Mouse (Mus musculus): Measurements from ENCODE around the gene Cdc37l1.

Cdc37l1 gene

GRCm38 (mm10) chr19:29046961-29047333 is 56.8 kb downstream of the Cdc37l1 start:
- no peak for DNase-seq (ENCODE audit: extremely low spot score)

DNA sequence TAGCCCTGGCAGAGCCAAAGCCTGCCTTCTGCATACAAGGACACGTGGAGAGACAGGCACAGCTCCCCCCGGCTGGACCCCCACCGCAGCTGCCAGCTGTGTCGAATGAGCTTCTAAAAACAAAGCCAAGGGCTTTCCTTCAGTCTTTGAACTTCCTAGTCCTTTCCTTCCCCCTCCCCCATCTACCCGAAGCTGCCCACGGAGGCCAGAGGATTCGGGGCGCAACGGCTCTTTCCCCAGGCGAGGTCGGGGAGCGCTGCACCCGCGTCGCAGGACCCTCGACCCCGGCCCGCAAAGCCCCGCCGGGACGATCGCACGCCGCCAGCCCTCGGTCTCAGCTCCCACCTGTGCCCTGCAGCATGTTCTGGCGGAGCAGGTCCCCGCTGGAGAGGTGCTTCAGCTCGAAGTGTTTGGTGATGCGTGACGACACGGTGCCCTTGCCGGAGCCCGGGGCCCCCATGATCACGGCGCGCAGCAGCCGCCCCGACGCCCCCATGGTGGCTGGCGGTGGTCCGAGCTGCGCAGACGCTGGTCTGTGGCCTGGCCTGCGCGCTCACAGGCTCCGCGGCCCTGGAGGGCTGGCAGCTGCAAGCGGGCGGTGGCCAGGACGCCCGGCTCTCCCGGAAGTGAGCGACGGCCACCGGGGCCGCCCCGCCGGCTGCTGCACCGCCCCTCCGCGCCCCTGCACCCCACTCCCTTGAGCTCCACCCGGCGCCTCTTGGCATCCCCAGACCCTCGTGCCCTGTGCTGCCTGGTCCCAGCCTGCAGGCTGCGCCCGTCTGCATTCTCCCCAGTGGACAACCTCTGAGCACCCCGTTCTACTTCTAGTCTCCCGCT is 57.4 kb downstream of the Cdc37l1 start, which contains the start of gene Ak3:
Gene Ak3, minus strand, starts transcription at position 628 of the 837 bp plus-strand sequence.
- peak; percentile 78 for DNase-seq (ENCODE audit: extremely low spot score)

DNA sequence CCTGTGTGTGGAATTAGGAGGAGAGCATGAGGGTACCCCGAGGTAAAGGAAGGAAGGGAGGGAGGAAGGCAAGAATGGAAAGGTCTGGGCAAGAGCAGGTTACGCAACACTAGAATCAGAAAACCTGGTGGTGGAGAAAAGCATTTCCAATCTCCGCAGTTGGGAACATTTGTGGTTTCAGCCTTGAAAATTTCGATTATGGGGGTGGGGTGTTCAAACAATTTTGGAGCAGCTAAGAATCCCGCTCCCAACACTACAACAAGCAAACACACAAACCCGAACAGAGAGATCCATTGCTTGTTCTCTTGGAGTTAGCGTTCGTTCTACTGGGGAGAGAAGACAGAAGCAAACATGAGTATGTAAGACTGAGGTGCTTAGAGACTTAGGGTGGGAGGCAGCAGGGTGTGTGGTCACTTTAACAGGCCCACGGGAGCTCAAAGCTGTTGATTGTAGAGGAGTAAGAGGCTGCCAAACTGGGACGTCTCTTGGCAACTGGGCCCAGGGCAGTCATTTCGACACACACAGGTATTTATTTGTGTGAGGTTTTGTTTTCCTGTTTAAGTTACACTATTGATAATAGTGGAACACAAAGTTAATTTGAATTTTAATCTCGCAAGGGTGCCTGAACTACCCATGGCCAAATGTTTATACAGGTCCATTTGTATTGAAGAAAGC is 59.4 kb downstream of the Cdc37l1 start:
- no peak for DNase-seq (ENCODE audit: extremely low spot score)

- DNase-seq (ENCODE audit: extremely low spot score): no peak
Observed at GRCm38 (mm10) chr19:29050186-29050980, 60.2 kb downstream of the Cdc37l1 start.

DNA sequence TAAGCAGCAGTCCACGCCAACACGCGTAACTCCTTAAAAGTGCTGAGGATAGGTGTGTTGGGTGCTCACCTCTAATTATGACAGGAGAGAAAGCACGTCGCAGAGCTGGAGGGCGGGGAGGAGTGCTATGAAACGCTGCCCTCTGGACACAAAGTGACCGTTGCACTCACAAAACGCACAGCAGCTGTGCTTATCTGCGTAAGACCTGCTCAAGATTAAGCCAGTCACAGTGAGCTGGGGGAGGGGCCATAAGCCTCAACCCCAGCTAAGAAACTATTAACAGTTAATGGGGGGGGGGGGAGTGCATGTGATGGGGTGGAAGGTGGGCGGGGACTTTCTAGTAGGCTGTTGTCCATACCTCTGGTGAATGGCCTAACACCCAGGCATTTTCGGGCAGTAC is 62.6 kb downstream of the Cdc37l1 start:
- no peak for DNase-seq (ENCODE audit: extremely low spot score)

DNA sequence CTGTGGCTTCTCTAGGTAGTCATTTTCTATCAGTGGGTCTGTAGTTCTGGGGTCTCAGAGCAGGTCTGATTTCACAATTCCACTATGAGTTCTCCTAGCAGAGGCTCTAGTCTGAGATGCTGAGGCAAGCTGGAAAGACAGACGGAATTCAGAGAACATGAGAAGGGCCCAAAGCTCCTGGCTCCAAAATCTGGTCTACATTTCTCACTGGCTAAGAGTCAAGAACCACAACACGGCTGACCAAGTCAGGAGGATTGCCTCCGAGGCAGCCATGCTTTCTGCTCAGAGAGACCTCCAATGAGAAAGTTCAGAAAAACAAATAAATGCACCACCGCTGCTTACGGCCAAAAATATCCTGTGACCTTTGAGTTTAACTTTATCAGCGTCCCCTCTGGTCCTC is 64.4 kb downstream of the Cdc37l1 start:
- no peak for DNase-seq (ENCODE audit: extremely low spot score)

- no peak for DNase-seq (ENCODE audit: extremely low spot score)
Observed at GRCm38 (mm10) chr19:29055469-29055868, 65.3 kb downstream of the Cdc37l1 start.

GRCm38 (mm10) chr19:29058741-29059140 is 68.6 kb downstream of the Cdc37l1 start:
- DNase-seq (ENCODE audit: extremely low spot score): no peak

- no peak for DNase-seq (ENCODE audit: extremely low spot score)
Observed at GRCm38 (mm10) chr19:29059688-29060087, 69.5 kb downstream of the Cdc37l1 start.

DNA sequence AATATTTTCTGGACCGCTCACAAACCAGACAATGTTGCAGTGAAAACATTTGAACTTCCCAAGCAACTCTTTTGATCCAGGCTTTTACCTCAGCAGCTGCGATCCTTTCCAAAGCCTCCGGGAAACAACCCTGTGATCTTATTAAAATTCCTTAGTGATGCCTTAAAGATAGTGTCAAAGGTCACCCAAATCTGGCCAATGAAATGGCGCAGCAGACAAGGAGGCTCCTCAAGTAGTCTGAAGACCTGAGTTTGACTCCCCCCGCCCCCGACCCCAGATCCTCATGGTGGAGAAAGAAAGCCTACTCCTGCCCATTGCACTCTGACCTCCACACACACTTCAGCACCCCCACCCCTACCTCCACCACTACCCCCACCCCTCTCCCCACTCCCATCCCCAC is 70.1 kb downstream of the Cdc37l1 start:
- DNase-seq (ENCODE audit: extremely low spot score): peak; percentile 39

GRCm38 (mm10) chr19:29063009-29063408 is 72.9 kb downstream of the Cdc37l1 start:
- DNase-seq (ENCODE audit: extremely low spot score): no peak

DNA sequence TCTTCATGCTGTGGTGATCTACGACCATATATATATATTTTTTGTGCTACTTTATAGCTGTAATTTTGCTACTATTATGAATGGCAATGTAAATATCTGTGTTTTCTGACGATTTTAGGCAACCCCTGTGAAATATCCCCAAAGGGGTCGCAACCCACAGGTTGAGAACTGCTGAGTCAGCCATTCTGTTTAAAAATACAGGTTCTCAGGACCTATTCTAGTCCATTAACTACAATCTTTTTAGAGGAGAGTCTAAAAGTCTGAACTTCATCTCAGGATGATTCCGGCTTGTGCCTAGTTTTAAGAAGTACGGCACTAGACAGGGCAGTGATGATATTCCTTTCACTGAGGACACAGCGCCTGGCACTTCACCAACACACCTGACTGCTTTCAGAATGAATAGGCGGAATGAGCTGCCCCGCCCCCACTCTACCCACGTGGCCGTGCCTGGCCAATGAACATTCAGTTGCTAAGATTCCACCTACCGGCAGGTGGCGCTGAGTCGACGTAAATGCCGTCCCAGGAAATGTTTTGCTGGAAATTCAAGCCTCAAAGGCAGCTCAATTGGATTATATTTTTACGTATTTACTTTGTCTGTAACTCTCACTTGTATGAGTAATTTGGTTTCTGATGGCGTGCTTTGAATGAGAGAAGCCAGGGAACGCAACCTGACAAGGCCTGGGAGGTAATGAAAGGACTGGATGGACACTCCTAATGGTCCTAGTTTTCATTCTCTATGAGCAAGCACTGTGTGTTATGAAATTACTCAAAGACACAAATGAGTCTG is 73.6 kb downstream of the Cdc37l1 start:
- DNase-seq (ENCODE audit: extremely low spot score): peak; percentile 87

DNA sequence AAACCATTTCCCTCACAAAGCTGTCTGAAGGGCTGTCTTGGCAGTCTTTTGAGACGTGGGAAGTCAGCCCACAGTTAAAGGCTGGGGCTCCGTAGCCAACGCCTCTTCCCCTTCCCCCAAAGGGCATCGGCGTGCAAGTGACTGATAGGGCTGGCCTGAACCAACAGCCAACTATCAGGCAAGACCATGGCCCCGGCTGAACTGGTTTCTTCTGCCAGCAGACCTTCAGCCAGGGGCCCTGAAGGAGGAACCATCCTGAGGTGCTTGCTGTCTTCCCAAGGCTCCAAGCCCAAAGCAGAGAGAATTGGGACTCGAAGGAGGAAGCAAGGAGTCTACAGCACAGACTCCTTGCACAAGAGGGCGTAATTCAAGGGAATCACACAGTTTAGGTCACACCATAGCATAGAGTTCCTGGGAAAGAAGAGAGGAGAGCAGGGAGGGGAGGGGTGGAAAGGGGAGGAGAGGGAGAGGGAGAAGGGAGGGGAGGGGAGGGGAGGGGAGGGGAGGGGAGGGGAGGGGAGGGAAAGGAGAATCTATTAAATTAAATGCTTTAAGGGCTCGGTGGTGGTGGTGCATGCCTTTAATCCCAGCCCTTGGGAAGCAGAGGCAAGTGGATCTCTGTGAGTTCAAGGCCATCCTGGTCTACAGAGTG is 74.4 kb downstream of the Cdc37l1 start:
- DNase-seq (ENCODE audit: extremely low spot score): no peak

- DNase-seq (ENCODE audit: extremely low spot score): peak; percentile 73
Observed at GRCm38 (mm10) chr19:29066981-29067471, 76.9 kb downstream of the Cdc37l1 start.

DNA sequence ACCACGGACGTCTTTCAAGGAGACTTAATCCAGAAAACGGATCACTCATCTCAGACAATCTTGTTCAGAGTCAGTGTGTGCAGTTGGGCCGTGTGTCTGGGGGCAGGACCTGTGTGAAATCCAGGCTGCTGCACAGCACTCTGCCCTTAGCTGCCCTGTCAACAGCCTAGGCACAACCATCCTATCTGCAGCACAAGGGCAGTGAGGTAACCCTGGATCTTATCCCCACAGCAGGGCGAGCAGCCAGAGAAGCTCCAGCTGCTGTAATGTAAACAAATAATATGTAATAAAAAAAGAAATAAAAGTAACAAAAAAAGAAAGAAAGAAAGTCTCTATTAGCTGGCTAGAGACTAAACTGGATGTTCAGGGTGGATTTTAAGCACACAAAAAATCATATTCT is 79.0 kb downstream of the Cdc37l1 start:
- DNase-seq (ENCODE audit: extremely low spot score): no peak

DNA sequence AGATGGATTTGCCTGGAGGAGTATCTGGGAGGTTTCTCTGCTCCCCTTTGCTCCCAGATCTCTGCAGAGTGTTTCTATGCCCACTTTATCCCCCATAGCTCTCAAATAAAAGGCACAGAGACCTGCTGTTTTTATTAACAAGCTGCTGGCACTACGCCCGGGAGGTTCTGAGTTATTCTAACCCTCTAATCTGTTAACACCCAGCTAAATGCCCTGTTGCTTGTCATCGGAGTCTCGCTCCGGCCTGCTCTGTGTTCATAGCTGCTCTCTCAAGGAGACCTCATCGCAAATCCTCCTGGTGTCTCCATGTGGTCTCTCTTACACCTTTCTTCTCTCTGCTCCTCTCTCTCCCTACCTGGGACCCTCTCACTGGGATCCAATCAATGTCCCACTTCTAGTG is 84.7 kb downstream of the Cdc37l1 start:
- DNase-seq (ENCODE audit: extremely low spot score): no peak

Data from embryo, embryonic 9.5 days (tissue).